Mouse (Mus musculus): Measurements from ENCODE around the gene Shc1. TPM values are rescaled to one million over a fixed set of nuclear protein-coding genes. Genes with fewer than 3 reads are reported as not detected.
A peak's percentile ranks its signal among the peaks of the same experiment; 100 is the strongest.

Shc1 gene
- total RNA-seq, 2 experiments from 2014 or later, result 13.8 to 14.5 TPM

DNA sequence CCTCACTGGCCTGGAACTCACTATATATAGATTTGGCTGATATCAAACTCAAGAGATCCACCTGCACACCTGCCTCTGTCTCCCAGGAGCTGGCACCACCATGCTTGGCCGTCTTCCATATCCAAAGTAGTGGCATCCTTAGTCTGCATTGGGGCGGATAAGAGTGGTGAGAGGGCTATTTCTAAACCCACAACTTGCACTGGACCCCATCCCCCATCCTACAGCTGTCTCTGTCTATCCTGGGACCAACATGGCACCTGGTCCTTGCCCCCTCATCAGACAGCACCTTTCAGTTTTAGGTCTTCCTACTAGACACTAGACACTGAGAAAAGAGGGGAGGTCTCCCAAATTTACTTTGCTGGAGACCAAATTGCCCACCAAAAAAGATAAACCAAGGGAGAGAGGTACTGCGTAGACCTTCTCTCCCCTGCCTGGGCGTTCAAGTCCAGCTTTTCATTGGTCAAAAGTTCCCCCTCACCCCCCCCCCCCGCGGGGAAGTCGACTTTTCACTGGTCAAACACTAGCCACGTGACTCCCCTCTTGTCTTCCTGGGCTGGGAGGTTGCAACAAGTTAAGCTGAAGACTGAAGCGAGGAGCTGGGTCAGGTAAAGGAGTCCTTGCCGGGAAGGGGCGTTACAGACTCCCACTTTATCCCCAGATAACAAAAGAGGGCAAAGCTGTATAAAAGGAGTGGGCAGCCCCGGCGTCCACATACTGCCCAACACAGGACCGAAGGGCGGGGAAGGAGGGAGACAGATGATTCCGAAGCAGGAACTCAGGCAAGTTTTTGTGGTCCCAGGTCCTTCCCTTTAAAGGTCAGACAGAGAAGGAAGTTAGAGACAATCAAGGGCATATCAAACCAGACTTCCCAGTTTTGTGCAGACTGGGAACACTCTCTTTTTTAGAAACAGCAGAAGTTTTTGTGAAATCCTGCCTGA is 18.2 kb downstream of the Shc1 start, which contains the start of gene Pbxip1:
Gene Pbxip1, plus strand, starts transcription at position 531 of the 938 bp plus-strand sequence.
- intact Hi-C loops (cut with DNase I), result no loop called here
- peak; percentile 34 for DNase-seq

GRCm38 (mm10) chr3:89437269-89437668 is 19.0 kb downstream of the Shc1 start:
- intact Hi-C loops (cut with DNase I), result no loop called here
- DNase-seq, result no peak

- DNase-seq, result no peak
- intact Hi-C loops (cut with DNase I), result no loop called here
These were observed 22.4 kb downstream of the Shc1 start for GRCm38 (mm10) chr3:89440691-89441090.

- intact Hi-C loops (cut with DNase I), result no loop called here
- peak; percentile 53 for DNase-seq
These were observed 30.7 kb downstream of the Shc1 start for GRCm38 (mm10) chr3:89448720-89449537.

DNA sequence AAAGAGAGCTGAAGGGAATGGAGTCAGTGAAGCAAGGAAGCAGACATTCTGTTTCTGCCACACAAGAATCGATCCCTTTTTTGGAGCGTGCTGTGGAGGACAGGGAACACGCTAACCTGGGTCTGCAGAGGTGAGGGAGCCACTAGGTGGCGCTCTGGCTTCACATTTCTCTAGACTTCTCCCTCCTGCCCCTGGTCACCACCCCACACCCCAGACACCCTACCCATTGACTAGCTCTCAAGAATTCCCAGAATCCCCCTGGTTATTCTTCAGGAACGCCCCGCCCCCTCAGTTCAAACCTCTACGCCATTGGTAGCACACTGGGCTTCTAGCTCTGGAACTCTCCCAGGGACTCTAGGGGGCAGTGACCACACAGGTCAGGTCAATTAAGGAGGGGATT is 31.3 kb downstream of the Shc1 start:
- intact Hi-C loops (cut with DNase I), result no loop called here
- peak; percentile 78 for DNase-seq

- no peak for DNase-seq
- intact Hi-C loops (cut with DNase I), result no loop called here
These were observed 33.7 kb downstream of the Shc1 start for GRCm38 (mm10) chr3:89451916-89452315.

DNA sequence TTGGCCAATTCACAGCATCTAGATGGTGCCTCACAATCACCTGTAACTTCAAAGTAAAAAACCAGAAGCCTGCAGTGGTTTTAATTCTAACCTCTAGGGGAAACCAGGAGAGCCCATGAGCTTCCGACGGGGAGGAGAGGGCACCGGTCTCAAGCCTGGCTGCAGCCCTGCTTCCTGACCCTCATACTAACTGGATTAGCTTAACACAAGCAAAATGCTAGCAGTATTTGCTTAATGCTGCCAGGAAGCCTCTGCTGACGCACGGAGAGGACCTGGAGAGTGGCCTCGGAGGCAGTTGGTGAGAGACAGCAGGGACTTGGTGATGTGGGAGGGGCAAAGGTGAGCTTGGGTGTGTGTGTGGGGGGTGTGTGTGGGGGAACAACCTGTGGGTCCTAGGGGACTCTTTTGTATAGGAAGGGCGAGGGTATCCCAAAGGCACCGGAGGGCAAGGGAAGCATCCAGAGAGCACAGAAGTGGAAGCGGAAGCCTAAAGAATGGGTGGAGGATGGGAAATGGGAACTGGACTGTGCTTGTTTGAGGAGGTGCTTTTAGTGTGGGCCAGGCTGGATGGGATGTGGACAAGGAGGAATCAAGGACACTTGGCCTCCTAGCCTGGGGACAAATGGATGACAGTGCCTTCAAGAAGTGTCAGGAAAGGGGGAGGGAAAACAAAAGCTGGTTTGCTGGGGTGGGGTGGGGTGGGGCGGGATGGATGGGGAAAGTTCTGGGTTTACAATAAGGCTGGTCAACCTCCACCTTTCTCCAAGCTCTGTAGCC is 36.3 kb downstream of the Shc1 start, which contains the start of gene Pmvk:
Gene Pmvk, plus strand, starts transcription at position 141 of the 777 bp plus-strand sequence.
- intact Hi-C loops (cut with DNase I), result no loop called here
- DNase-seq, result no peak

DNA sequence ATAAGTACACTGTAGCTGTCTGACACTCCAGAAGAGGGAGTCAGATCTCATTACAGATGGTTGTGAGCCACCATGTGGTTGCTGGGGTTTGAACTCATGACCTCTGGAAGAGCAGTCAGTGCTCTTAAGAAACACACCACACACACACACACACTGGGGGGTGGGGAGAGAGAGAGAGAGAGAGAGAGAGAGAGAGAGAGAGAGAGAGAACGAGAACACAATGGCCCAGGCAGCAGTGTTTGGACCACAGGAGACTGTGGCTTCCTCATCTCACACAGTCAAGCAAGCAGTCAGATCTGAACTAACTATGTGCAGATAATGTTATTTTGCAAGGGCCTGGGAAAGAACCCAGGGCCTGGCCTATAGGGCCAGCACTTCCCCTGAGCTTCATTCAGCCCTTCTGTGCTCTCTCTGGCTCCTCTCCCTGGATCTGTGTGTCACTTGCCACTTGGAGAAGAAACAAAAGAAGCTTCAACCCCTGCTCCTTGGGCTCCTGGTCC is 37.6 kb downstream of the Shc1 start:
- intact Hi-C loops (cut with DNase I), result no loop called here
- DNase-seq, result no peak

GRCm38 (mm10) chr3:89456726-89457665 is 38.8 kb downstream of the Shc1 start:
- DNase-seq, result peak; percentile 69

DNA sequence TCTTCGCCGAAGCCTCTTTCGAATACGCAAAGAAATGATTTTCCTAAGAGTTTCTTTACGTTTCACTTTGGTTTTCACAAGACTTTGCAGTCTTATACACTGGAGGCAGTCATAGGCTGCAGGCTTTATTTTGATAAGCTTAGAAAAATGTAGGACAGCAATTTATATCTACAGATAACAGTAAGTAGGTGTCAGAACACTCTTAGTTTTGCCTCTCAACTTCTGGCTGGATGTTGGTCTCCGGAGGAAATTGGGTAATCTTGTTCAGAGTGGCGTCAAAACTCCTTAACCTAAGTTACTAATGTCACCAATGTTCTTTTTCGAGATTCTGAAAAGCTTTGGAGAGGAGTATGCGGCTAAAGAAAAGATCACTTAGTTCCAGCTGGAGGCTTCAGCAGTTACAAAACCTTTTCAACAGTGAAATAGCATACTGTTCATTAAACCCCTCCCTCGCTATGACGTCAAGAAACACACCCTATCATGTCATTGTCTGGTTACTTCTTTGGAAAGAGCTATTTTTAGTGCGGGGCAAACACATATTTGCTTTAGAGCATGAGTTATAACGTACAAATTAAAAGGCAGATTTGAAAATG is 40.2 kb downstream of the Shc1 start:
- no peak for DNase-seq
- intact Hi-C loops (cut with DNase I), result no loop called here

More at GRCm38 (mm10) chr3:89456726-89457665, 38.8 kb downstream of the Shc1 start:
- intact Hi-C loops (cut with DNase I), result no loop called here

- intact Hi-C loops (cut with DNase I), result no loop called here
- DNase-seq, result peak; percentile 93
These were observed 40.9 kb downstream of the Shc1 start for GRCm38 (mm10) chr3:89458965-89459807.

DNA sequence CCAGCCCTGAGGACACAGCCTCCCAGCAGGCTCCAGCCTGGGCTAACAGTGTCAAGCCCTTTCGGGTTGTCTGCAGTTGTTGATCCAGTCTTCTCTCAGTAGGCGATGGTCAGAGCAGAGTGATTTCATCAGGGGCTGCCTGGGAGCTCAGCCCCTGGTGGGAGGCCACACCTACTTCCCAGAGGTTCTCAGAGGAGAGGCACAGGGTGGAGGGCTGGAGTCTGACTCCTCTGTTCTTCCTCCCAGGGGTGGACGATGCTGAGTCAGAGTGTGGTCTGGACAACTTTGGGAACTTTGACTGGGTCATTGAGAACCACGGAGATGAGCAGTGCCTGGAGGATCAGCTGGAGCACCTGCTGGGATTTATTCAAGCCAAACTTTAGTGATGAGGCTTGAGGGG is 50.0 kb downstream of the Shc1 start:
- DNase-seq, result no peak
- intact Hi-C loops (cut with DNase I), result no loop called here

DNA sequence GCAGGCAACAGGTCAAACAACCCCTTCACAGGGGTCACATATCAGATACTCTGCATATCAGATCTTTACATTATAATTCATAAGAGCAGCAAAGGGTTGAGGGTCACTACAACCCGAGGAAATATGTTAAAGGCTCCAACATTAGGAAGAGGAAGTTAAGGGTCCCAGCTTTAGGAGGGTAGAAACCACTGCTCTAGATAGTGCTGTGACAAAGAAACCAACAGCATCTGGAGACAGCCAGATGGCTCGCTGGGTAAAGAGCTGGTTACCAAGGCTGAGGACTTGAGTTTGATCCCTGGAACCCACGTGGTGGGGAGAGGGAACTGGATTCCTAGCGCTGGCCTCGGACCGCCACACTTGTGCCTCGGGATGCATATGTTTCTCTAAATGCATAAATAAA is 54.0 kb downstream of the Shc1 start:
- intact Hi-C loops (cut with DNase I), result no loop called here
- no peak for DNase-seq

- no peak for DNase-seq
- intact Hi-C loops (cut with DNase I), result no loop called here
These were observed 55.6 kb downstream of the Shc1 start for GRCm38 (mm10) chr3:89473838-89474237.

GRCm38 (mm10) chr3:89479055-89479454 is 60.8 kb downstream of the Shc1 start:
- no peak for DNase-seq
- intact Hi-C loops (cut with DNase I), result no loop called here

Measured in left cerebral cortex, postnatal 4 days (tissue).